Mouse (Mus musculus) midbrain, embryonic 12.5 days (tissue): ENCODE results near the gene Zbtb11. TPM values are rescaled to one million over a fixed set of nuclear protein-coding genes. Genes with fewer than 3 reads are reported as not detected.
A peak's percentile ranks its signal among the peaks of the same experiment; 100 is the strongest.
"Not testable (repeated sequence)": the region's sequence is repeated elsewhere in the genome, so short reads cannot be mapped to it uniquely, and the experiment has no call there.

Experiments used
- ATAC-seq: fragments of 200-750 bp; cut with Nextera tagmentation; 2 replicates; pipeline ENCODE4 v1.8.0; 2017; ENCODE audit warnings: low read depth, moderate TSS enrichment, moderate library complexity; ENCODE audit not compliant: low FRiP score
- H3K27ac ChIP-seq: fragments of 300-500 bp; sonication (generic); replicated peaks from 2 replicates; pipeline ENCODE4 v1.5.1; 2016; ENCODE audit warnings: mild to moderate bottlenecking
- H3K27me3 ChIP-seq: fragments of 300-500 bp; sonication (generic); 2 replicates; pipeline ENCODE4 v1.6.1; 2016; ENCODE audit warnings: mild to moderate bottlenecking
- H3K36me3 ChIP-seq: fragments of 300-500 bp; sonication (generic); 2 replicates; pipeline ENCODE4 v1.6.1; 2016
- H3K4me1 ChIP-seq: fragments of 300-500 bp; sonication (generic); 2 replicates; pipeline ENCODE4 v1.6.1; 2016
- H3K4me2 ChIP-seq: fragments of 300-500 bp; sonication (generic); replicated peaks from 2 replicates; pipeline ENCODE4 v1.6.1; 2016; ENCODE audit warnings: mild to moderate bottlenecking, moderate library complexity
- H3K4me3 ChIP-seq: fragments of 300-500 bp; sonication (generic); 2 replicates; pipeline ENCODE4 v1.5.1; 2016; ENCODE audit warnings: mild to moderate bottlenecking
- H3K9ac ChIP-seq: fragments of 300-500 bp; sonication (generic); replicated peaks from 2 replicates; pipeline ENCODE4 v1.6.1; 2016; ENCODE audit warnings: mild to moderate bottlenecking, moderate library complexity
- H3K9me3 ChIP-seq: fragments of 300-500 bp; sonication (generic); 2 replicates; pipeline ENCODE4 v1.6.1; 2016; ENCODE audit warnings: mild to moderate bottlenecking
- WGBS: fragments of 180-500 bp; shearing (Covaris S2); methylation state at CpG from one replicate; pipeline ENCODE4 v1.1.7; 2016; 5-methylcytosine and 5-hydroxymethylcytosine counted together
- polyA plus RNA-seq: library from polyadenylated mRNA; unstranded; fragments of >200 nt; fragmentation: Nextera tagmentation; extraction: Ambion mirVana; gene quantifications from 2 replicates; pipeline ENCODE4 v1.2.1, GENCODE M21; 2016

Gene Zbtb11
- polyA plus RNA-seq, 1 experiment from 2014 or later: 21.5 TPM

DNA sequence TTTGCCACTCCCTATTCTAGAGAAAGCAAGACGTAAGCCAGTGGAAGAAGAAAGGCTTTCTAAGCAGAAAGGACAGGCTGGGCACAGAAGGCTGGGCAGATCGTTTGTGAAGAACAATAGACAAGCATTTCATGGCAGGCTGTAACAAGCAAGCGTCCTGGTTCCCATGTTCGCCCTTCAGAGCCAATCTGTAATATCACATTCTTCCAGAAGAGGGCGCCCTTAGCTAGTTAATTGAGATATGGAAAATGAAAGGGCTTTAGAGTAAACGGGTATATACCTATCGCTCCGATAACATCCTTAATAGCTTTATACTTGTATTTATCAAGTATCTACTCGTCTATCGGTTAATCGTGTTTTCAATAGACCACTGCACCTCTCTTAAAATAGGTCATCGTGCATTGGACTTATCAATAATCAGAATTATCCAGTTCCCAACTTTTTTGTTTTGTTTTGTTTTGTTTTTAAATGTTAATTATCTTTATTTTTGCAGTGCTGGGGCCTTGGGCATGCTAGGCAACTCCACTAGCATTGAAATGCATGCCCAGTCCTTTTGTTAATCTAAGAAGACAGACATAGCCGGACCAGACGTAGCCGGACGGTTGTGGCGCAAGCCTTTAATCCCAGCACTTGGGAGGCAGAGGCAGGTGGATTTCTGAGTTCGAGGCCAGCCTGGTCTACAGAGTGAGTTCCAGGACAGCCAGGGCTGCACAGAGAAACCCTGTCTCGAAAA lies 22.6 kb upstream of the Zbtb11 start:
- Histone ChIP-seq H3K9me3 (no peaks in the 10 kb centered on the region), H3K27me3 (no peaks in the 10 kb centered on the region), H3K4me1 (no peaks in the 10 kb centered on the region), H3K27ac (no peak overlapping the region), H3K4me2 (no peak overlapping the region), H3K36me3 (no peaks in the 10 kb centered on the region), H3K4me3 (no peak overlapping the region), H3K9ac (no peak overlapping the region)
- 42% methylated on average over 19 of the region's 19 CpGs for WGBS
- ATAC-seq: peak; percentile 68

GRCm38 (mm10) chr16:55951679-55952327 lies 21.9 kb upstream of the Zbtb11 start:
- no peak overlapping the region for H3K4me2 ChIP-seq
- H3K9ac ChIP-seq: no peak overlapping the region
- no peaks in the 10 kb centered on the region for H3K27me3 ChIP-seq
- no peak overlapping the region for H3K27ac ChIP-seq
- no peaks in the 10 kb centered on the region for H3K36me3 ChIP-seq
- no peak overlapping the region for H3K4me3 ChIP-seq
- no peaks in the 10 kb centered on the region for H3K9me3 ChIP-seq
- H3K4me1 ChIP-seq: no peaks in the 10 kb centered on the region
- ATAC-seq: no peak
- WGBS: 79% methylated on average over 7 of the region's 7 CpGs

DNA sequence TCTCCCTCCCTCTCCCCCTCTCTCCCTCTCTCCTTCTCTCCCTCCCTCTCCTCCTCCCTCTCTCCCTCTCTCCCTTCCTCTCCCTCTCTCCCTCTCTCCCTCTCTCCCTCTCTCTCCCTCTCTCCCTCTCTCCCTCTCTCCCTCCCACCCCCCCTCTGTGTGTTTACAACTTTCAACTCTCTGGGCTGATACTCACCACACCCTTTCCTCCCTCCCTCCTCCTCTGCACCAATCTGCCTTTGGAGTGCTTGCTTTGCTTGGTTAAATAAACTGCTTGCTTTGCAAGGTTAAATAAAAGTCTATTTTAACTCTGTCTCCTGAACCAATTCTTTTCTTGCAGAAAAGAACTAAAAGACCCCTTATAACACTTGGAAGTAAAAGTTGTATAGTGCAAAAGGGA lies 20.9 kb upstream of the Zbtb11 start:
- no peaks in the 10 kb centered on the region for H3K9me3 ChIP-seq
- no peak overlapping the region for H3K9ac ChIP-seq
- no peaks in the 10 kb centered on the region for H3K27me3 ChIP-seq
- ATAC-seq: no peak
- no peak overlapping the region for H3K4me3 ChIP-seq
- no peaks in the 10 kb centered on the region for H3K36me3 ChIP-seq
- H3K4me2 ChIP-seq: no peak overlapping the region
- no peak overlapping the region for H3K27ac ChIP-seq
- no peaks in the 10 kb centered on the region for H3K4me1 ChIP-seq

DNA sequence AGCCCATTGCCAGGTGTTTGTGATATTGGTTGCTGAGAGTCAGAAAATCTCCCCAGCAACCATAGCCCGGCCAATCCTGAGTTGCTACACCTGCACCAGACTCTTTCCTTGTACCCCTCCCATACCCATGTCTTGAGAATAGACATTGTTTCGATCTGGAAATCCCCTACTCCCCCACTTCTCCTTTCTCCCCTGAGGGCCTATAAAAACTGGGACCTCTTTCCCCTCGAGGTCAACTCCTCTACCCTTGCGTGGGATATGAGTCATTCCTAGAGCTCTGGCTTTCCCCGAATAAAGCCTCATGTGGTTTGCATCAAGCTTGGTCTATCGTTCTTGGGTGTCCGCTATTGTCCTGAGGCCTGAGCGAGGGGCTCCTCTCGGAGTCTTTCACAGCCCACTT lies 19.5 kb upstream of the Zbtb11 start:
- 93% methylated on average over 9 of the region's 9 CpGs for WGBS
- not testable (repeated sequence) for H3K4me2 ChIP-seq, H3K9ac ChIP-seq, H3K4me3 ChIP-seq, H3K27ac ChIP-seq, H3K9me3 ChIP-seq, ATAC-seq, H3K36me3 ChIP-seq, H3K4me1 ChIP-seq, H3K27me3 ChIP-seq

DNA sequence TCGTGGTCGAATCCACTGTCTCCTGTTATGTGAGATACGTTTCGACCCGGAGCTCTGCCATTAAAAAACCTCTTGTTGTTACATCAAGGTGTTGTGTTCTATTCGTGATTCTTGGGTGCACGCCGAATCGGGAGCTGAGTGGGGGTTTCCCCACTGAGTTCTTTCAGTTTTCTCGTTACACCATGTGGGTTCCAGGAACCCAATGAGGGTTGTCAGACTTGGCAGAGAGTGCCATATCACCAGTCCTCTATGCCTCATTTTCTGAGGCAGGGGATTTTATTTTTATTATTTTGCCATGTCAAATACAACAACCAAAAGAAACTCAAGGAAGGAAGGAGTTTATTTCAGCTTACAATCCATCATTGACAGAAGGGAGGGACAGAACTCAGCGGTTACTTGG lies 10.6 kb upstream of the Zbtb11 start:
- not testable (repeated sequence) for H3K27ac ChIP-seq, H3K27me3 ChIP-seq, H3K4me1 ChIP-seq, ATAC-seq, H3K36me3 ChIP-seq, H3K4me2 ChIP-seq, H3K4me3 ChIP-seq, H3K9ac ChIP-seq, H3K9me3 ChIP-seq
- 95% methylated on average over 6 of the region's 11 CpGs for WGBS

GRCm38 (mm10) chr16:55964126-55964949 lies 9.3 kb upstream of the Zbtb11 start:
- Histone ChIP-seq H3K9ac (no peak overlapping the region), H3K27ac (no peak overlapping the region), H3K36me3 (peaks cover 9% of the 10 kb centered on the region), H3K4me1 (peaks cover 8% of the 10 kb centered on the region), H3K27me3 (no peaks in the 10 kb centered on the region), H3K9me3 (no peaks in the 10 kb centered on the region), H3K4me2 (no peak overlapping the region), H3K4me3 (no peak overlapping the region)
- no peak for ATAC-seq
- WGBS: 68% methylated on average over 4 of the region's 4 CpGs

- H3K27ac ChIP-seq: peak within 1 kb of the TSS; percentile 88
- peak within 1 kb of the TSS; percentile 91 for H3K4me2 ChIP-seq
- no peaks in the 10 kb centered on the region for H3K27me3 ChIP-seq
- peak within 1 kb of the TSS; percentile 85 for H3K4me3 ChIP-seq
- WGBS: under 1% methylated on average over 42 of the region's 42 CpGs
- H3K9me3 ChIP-seq: no peaks in the 10 kb centered on the region
- peaks cover 8% of the 10 kb centered on the region for H3K4me1 ChIP-seq
- ATAC-seq: peak; percentile 92
- peaks cover 28% of the 10 kb centered on the region for H3K36me3 ChIP-seq
- peak within 1 kb of the TSS; percentile 90 for H3K9ac ChIP-seq
Observed at GRCm38 (mm10) chr16:55966212-55966871, 7.3 kb upstream of the Zbtb11 start, which contains the start of gene Rpl24. Rpl24 (plus strand) TSS chr16:55966275.

- WGBS: 38% methylated on average over 1 of the region's 1 CpGs
- Histone ChIP-seq H3K4me2 (peak overlapping the region; percentile 91), H3K9ac (peak overlapping the region; percentile 90), H3K27me3 (no peaks in the 10 kb centered on the region), H3K9me3 (no peaks in the 10 kb centered on the region), H3K36me3 (peaks cover 37% of the 10 kb centered on the region), H3K4me3 (peak overlapping the region; percentile 85), H3K27ac (no peak overlapping the region), H3K4me1 (peaks cover 8% of the 10 kb centered on the region)
- ATAC-seq: no peak
Observed at GRCm38 (mm10) chr16:55967221-55967620, 6.5 kb upstream of the Zbtb11 start.

- no peaks in the 10 kb centered on the region for H3K9me3 ChIP-seq
- 0 out of 2 replicates have a peak overlapping the region, but pooled peaks have one; percentile 2 for H3K4me3 ChIP-seq
- H3K9ac ChIP-seq: no peak overlapping the region
- ATAC-seq: no peak
- 89% methylated on average over 3 of the region's 3 CpGs for WGBS
- H3K4me2 ChIP-seq: no peak overlapping the region
- peaks cover 37% of the 10 kb centered on the region for H3K36me3 ChIP-seq
- H3K27ac ChIP-seq: no peak overlapping the region
- peaks cover 15% of the 10 kb centered on the region for H3K4me1 ChIP-seq
- H3K27me3 ChIP-seq: no peaks in the 10 kb centered on the region
Observed at GRCm38 (mm10) chr16:55969147-55969546, 4.5 kb upstream of the Zbtb11 start.

- Histone ChIP-seq H3K9me3 (no peaks in the 10 kb centered on the region), H3K27ac (no peak overlapping the region), H3K4me3 (no peak overlapping the region), H3K9ac (no peak overlapping the region), H3K4me2 (no peak overlapping the region), H3K27me3 (no peaks in the 10 kb centered on the region), H3K36me3 (peaks cover 37% of the 10 kb centered on the region), H3K4me1 (peaks cover 22% of the 10 kb centered on the region)
- WGBS: 92% methylated on average over 5 of the region's 5 CpGs
- ATAC-seq: no peak
Observed at GRCm38 (mm10) chr16:55970416-55970815, 3.3 kb upstream of the Zbtb11 start.

DNA sequence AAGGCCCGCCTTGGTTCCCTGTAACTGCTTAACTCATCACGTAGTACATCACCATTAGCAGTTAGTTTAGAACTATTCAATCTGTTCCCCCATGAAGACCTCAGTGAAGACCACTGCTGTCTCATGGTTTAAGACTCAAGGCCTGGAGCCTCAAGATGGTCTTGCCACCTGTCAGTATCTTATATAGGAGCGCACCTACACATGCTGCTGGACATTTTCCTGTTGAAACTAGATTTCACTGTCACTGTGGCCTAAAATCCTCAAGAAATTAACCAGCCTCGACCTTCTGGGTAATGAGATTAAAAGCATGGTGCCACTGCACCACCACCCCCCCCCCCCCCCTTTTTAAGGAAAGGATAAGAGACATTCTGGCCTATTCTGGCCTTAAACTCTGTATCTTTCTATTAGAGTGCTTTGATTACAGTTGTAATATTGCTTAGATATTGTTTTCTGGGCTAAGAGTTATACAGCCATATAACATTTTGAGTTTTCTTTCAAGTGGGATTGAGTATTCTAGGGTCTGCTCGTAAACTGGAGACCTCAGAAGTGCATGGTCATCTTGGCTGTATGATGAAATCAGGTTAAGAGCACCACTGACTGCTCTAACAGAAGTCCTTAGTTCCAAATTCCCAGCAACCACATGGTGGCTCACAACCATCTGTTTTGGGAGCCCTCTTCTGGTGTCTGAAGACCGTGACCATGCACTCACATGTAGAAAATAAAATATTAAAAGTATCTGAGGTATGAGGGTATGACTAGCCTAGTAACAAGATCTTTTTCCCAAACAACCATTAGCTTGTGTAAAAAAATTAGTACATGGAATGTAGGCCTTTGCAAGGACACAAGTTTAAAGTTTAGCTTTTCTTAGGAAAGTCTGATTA lies 1.7 kb upstream of the Zbtb11 start:
- Histone ChIP-seq H3K4me3 (no peak overlapping the region), H3K27me3 (no peaks in the 10 kb centered on the region), H3K36me3 (peaks cover 37% of the 10 kb centered on the region), H3K9me3 (no peaks in the 10 kb centered on the region), H3K9ac (no peak overlapping the region), H3K4me1 (peaks cover 28% of the 10 kb centered on the region), H3K27ac (no peak overlapping the region), H3K4me2 (no peak overlapping the region)
- ATAC-seq: no peak
- WGBS: 78% methylated on average over 6 of the region's 6 CpGs
